Mouse (Mus musculus): ENCODE data around the gene Znrf3. TPM values are rescaled to one million over a fixed set of nuclear protein-coding genes. Genes with fewer than 3 reads are reported as not detected.
A peak's percentile ranks its signal among the peaks of the same experiment; 100 is the strongest.

Gene Znrf3
- total RNA-seq, 4 experiments from 2014 or later, result 6.2 to 8.4 (median 7.7) TPM

GRCm38 (mm10) chr11:5271274-5272065 lies 173.2 kb downstream of the Znrf3 start:
- no peak for DNase-seq (ENCODE audit: low spot score)

GRCm38 (mm10) chr11:5269846-5270461 lies 174.7 kb downstream of the Znrf3 start:
- no peak for DNase-seq (ENCODE audit: low spot score)

GRCm38 (mm10) chr11:5265764-5266163 lies 178.9 kb downstream of the Znrf3 start:
- DNase-seq (ENCODE audit: low spot score), result no peak

- no peak for DNase-seq (ENCODE audit: low spot score)
These were observed 181.4 kb downstream of the Znrf3 start for GRCm38 (mm10) chr11:5263078-5263730.

- peak; percentile 88 for DNase-seq (ENCODE audit: low spot score)
These were observed 182.9 kb downstream of the Znrf3 start, which contains the start of gene Kremen1 for GRCm38 (mm10) chr11:5261508-5262392. Gene Kremen1 (minus strand): TSS chr11:5261558.

GRCm38 (mm10) chr11:5260942-5261459 lies 183.6 kb downstream of the Znrf3 start:
- no peak for DNase-seq (ENCODE audit: low spot score)

GRCm38 (mm10) chr11:5259944-5260598 lies 184.6 kb downstream of the Znrf3 start:
- DNase-seq (ENCODE audit: low spot score), result no peak

GRCm38 (mm10) chr11:5258036-5258435 lies 186.6 kb downstream of the Znrf3 start:
- DNase-seq (ENCODE audit: low spot score), result no peak

- no peak for DNase-seq (ENCODE audit: low spot score)
These were observed 187.3 kb downstream of the Znrf3 start for GRCm38 (mm10) chr11:5257151-5257862.

- no peak for DNase-seq (ENCODE audit: low spot score)
These were observed 189.1 kb downstream of the Znrf3 start for GRCm38 (mm10) chr11:5255509-5256014.

GRCm38 (mm10) chr11:5254016-5254415 lies 190.6 kb downstream of the Znrf3 start:
- no peak for DNase-seq (ENCODE audit: low spot score)

- DNase-seq (ENCODE audit: low spot score), result no peak
These were observed 191.1 kb downstream of the Znrf3 start for GRCm38 (mm10) chr11:5253528-5253927.

GRCm38 (mm10) chr11:5252727-5253126 lies 191.9 kb downstream of the Znrf3 start:
- DNase-seq (ENCODE audit: low spot score), result no peak

- DNase-seq (ENCODE audit: low spot score), result no peak
These were observed 193.5 kb downstream of the Znrf3 start for GRCm38 (mm10) chr11:5251112-5251511.

- DNase-seq (ENCODE audit: low spot score), result no peak
These were observed 196.4 kb downstream of the Znrf3 start for GRCm38 (mm10) chr11:5248200-5248599.

- no peak for DNase-seq (ENCODE audit: low spot score)
These were observed 199.2 kb downstream of the Znrf3 start for GRCm38 (mm10) chr11:5245431-5245830.

GRCm38 (mm10) chr11:5244749-5245130 lies 199.9 kb downstream of the Znrf3 start:
- DNase-seq (ENCODE audit: low spot score), result no peak

GRCm38 (mm10) chr11:5243812-5244748 lies 200.6 kb downstream of the Znrf3 start:
- DNase-seq (ENCODE audit: low spot score), result peak; percentile 68

- no peak for DNase-seq (ENCODE audit: low spot score)
These were observed 201.4 kb downstream of the Znrf3 start for GRCm38 (mm10) chr11:5243208-5243607.
